Mouse (Mus musculus) MEL (cell line): ENCODE measurements around the gene Aff3.

ENCODE experiments used
- TAL1 ChIP-seq: IDR thresholded peaks from 2 replicates; pipeline ENCODE4 v1.6.1; 2012; ENCODE audit warnings: mild to moderate bottlenecking, inconsistent platforms, low read length, moderate library complexity, mixed read lengths
- ZKSCAN1 ChIP-seq: IDR thresholded peaks from 2 replicates; pipeline ENCODE4 v1.6.1; 2012; ENCODE audit warnings: low read depth, mild to moderate bottlenecking, inconsistent platforms, low read length, improper control_type of control experiment, moderate library complexity

DNA sequence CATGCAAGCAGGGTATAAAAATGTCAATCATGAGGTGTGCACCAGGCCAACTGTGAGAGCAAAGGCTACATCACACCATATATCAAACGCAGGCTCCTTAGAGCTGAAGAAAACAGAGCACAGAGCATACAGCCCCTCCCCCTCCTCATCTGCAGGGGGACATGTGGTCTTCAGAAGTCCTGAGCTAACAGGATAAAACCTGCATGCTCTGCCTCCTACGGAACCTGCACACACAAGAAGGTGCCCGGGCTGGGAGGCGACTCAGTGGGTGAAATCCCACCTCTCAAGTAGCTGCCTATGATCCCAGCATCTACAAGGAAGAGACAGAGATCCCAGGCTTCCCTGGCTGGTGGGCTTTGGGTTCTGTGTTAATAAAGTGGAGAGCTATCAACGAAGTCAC lies 70.0 kb downstream of the Aff3 start:
- no peak for TF ChIP-seq ZKSCAN1
- TF ChIP-seq TAL1, result no peak
